Mouse (Mus musculus) liver (tissue): ENCODE results near the gene Spon1.

Experiments used
- DNase-seq: peaks from one replicate; pipeline ENCODE4 v3.0.0-alpha.2; 2020; ENCODE audit warnings: mixed read lengths

The Spon1 gene

DNA sequence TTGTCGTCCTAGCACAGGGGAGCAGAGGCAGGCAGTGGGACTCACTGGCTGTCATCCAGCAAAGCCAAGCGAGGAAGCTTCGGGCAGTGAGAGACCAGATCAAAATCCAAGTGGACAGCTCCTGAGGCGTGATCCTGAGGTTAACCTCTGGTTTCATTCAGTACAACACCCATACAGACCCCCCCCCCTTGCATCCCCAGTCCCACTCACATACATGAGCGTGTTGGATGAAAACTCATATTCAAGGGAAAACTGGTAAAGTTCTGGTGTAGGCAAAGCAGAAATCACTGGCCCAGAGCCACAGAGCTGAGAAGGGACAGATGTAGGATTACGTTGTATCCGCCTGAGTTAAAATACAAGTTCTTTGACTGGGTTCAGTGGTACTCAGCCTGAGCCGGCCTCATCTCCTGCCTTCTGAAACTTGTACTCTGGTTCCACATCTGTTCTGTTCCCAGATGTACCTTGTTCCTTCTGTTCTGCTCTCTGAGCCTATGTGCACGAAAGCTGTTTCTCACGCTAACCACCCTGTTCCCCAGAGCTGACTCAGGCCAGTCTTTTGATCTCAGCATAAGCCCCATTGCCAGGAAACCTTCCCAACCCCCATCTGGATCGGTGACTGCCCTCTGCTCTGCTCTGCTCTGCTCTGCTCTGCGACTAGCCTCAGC, 143.5 kb downstream of the Spon1 start:
- DNase-seq = peak; percentile 13

DNA sequence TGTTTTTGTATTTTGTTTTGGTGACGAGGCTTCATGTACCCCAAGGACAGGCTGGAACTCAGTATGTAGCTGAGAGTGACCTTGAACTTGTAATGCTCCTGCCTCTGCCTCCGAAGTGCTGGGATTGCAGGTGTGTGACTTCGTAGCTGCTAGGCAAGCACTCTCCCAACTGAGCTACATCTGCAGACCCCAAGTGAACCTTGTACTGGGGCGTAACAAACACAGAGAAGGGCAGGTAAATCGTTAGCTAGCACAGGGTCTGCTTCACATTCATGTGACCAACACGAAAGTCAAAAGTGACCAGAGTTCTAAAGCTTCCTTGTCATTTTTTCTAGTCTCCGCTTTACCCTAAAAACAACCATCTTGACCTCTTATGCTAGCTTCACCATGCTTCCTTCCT, 145.1 kb downstream of the Spon1 start:
- no peak for DNase-seq

DNA sequence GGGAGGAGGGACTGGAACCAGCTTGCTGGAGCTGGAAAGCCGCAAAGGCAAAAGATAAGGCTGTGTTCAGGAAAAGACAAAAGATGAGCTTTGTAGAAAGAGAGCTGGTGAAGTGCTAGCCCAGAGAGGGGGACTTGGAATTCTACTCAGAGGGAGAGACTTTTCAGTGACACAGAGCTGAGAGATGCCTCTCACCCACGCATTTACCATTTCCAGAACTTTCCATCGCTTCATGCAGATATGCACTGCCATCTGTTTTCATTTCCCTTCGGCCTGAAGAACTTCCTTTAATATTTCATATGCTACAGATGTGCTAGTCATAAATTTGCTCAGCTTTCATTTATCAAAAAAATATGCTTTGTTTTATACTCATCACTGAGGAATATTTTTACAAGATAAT, 150.1 kb downstream of the Spon1 start:
- no peak for DNase-seq

GRCm38 (mm10) chr7:113918916-113919315, 153.1 kb downstream of the Spon1 start:
- no peak for DNase-seq

GRCm38 (mm10) chr7:113919505-113919904, 153.7 kb downstream of the Spon1 start:
- no peak for DNase-seq

DNA sequence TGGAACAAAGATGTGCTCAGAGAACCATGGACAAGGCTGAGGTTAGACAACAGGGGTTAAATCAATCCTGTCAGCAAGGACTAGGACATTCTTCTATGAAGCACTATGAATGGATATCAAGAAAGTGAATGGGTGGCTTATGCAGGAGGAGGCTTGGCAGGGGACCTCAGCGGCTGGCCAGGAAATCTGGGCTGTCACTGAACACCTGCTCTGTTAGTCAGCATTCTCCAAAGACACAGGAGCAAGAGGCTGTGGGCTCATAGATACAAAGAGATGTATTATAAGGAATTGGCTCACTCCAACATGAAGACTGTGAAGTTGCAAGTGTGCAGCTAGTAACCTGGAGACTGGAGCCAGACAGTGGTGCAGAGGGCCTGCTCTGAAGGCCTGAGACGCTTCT, 154.3 kb downstream of the Spon1 start:
- DNase-seq = no peak

DNA sequence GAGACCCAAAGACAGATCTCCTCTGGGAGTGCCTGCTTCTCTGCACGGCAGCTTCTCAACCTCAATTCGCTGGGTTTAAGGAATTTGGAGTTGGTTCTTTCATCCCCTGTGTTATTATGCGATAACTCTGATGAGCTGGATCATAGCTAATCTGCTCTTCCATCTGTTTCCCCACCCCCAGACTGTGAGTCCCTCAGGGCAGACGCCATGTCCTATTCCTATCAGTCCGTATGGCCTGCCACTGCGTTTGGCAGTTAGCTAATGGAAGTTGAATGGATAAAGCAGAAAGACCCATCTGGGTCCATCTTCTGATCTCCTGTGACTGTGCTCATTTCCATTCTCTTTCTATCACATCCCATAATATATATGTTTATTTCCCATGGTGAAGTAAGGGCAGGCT, 158.8 kb downstream of the Spon1 start:
- no peak for DNase-seq

GRCm38 (mm10) chr7:113950888-113951287, 185.1 kb downstream of the Spon1 start:
- DNase-seq = no peak

DNA sequence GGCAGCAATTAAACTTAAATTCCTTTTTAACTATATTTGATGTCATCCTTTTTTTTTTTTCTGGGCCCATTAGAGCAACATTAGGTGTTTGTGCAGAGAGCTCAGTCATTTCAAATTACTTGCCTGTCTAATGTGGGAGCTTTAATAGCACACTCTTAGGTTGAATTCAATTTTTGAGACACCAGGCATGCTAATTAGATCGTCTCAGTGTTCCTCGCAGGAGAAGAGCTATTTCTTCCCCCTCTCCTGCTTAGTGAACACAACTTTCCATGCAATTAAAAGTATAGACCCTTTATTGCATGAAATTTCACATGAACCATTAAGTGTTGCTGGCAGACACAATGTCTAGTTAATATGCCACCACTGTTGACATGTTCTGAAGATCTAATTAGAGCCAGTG, 189.6 kb downstream of the Spon1 start:
- no peak for DNase-seq

GRCm38 (mm10) chr7:113960841-113961499, 195.2 kb downstream of the Spon1 start:
- no peak for DNase-seq

- no peak for DNase-seq
Observed at GRCm38 (mm10) chr7:113961500-113961895, 195.7 kb downstream of the Spon1 start.

GRCm38 (mm10) chr7:113962078-113962477, 196.3 kb downstream of the Spon1 start:
- DNase-seq = no peak

DNA sequence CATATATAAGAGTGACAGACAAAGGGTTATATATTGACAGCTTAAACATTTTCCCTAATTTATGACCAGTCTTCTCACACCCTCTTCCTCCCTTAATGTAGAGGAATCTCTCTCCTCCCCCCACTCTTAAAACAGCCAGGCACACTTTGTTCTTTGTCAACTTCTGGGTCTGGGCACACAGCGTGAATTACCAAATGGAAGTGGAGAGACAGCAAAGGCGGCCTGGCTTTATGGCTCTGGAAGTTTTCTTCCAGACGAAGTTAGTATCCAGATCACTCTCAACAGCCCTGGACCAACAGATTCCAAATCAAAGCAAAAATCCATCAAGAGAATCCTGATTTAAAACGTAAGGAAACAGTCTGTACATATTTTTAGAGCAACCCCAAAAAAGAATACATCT, 198.0 kb downstream of the Spon1 start:
- DNase-seq = no peak

DNA sequence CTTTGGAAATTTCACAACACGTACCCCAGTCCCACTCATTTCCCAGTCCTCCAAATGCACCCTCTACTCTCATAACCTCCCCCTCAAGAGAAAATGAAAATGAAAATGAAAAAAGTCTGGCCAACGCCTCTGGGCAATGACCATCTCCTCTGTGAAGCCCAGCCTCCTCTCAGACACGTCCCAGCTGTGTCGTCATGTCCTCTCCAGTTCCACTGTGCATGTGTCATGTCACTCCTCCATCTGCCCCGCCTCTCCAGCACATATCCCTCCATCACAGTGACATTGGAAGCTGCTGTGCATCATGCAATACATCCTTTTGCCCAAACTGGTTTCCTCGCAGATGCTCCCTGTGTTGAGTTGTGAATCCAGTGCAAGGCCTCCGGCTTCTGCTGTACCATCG, 199.8 kb downstream of the Spon1 start:
- no peak for DNase-seq

DNA sequence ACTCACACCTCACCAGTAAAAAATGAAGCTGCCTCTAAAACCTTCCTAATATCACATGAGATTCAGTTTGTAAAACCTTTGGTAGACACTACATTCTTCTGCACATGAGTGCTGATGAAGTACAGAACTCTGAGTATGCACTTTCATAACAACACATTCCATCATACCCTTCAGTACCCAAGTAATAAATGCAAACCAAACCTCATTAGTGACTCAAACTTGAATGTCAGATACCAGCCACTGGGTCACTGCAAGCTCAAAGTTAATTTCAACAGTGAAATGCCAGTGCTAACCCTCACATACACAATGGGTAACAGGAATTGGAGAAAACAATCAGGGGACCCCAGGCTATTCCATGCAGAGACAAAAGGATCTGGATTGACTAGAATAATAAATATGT, 203.4 kb downstream of the Spon1 start:
- no peak for DNase-seq

DNA sequence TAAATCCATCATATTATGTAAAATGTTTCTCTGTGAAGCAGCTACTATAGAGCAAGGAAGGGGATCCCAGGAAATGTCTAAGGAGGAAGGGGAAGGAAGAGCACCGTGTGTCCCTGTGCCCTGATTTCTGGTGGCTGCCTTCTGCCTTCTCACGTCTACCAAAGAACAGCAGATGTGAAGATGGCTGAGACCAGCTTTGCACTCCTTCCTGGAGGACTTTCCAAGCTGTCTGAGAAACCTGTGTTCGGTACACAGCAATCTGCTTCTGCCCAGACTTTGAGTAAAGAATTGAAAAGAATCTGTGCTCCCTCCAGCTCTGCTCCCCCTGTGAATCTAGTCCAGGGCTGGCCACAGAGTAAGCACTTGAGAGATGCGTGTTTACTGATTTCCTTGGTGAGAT, 206.7 kb downstream of the Spon1 start:
- DNase-seq = no peak

DNA sequence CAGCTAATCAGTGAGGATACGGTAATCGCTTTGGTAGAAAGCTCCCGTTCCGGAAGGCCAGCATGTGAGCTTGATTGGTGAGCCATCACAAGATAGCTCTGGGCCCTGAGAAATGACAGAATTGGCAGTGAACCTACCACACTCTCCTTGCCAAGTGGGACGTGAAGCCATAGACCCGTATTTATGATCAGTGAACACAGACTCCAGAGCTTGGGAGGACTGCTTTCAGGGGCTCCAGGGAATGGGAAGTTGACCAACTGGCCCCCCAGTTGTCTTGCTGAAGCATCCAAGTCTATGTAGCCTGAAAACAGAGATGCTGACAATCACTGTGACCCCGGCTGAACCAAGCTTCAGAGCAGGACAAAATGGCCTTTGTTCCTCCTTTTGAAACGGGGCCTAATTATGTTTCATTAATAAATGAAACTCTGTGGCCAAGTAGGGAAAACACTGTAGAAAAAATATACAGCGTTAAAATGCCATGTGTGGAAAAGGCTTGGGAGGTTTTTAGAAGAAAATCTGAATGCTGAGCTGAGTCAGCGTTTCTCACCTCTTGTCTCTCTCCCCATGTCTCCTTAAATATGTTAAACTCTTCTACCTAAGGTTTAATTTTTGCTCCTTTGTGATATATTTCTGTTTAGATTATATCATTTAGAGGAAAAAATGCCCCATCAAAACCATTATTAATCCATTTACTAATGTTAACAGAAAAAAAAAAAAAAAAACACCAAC, 220.8 kb downstream of the Spon1 start:
- DNase-seq = no peak

GRCm38 (mm10) chr7:113988156-113988555, 222.4 kb downstream of the Spon1 start:
- no peak for DNase-seq

GRCm38 (mm10) chr7:113997675-113998354, 232.0 kb downstream of the Spon1 start:
- DNase-seq = peak; percentile 65

DNA sequence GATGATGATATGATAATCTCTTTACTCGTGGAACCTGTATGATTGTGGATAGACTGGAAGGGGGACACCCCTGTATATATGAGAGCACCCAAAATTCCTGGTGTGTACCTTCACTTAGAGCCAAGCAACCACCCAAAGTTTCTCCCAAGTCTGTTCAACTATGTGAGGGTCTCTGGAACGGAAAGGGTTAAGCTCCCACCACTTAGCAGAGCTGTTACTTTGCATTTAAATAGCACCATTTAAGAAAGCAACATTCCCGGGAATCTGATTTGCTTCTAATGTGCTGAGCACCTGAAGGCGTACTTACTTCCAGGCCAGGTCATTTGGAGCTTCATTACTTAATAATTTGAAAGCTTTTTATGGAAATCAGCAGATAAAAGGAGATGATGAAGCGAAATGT, 238.4 kb downstream of the Spon1 start:
- no peak for DNase-seq

- DNase-seq = no peak
Observed at GRCm38 (mm10) chr7:114005499-114005898, 239.7 kb downstream of the Spon1 start.

DNA sequence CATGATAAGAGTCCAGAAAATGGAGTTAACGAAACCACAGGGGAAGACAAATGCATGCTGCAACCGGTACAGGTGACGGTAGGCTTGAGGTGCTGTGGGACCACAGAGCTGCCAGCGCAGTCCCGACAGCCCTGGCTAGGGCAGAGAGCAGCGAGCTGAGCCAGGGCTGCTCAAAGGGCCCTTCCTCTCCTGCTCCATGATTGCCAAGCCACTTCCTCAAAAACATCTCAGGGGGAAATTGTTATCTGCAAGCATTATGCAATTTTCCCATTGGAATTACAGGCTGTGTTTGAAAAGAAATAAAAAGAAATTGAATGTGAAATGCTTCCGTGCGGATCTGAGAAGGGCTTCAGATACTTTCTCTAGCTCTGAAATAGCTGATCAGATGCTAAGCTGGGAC, 240.7 kb downstream of the Spon1 start:
- no peak for DNase-seq

DNA sequence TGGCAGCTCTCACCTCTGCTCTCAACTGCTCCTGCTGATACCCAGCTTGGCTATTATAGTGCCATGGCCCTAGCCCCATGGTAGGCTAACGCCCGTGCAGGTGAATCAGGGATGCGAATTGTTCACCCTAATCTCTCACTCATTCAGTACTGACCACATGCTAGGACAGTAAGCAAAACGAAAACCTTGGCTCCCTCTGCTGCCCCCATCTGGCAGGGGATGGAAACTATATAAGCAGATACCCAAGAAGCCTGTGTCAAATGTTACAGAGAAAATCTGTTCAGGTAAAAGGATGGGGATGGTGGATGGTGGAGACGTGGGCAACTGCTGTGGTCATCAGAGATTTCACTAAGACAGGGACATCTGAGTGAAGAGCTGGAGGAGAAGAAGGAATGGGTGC, 241.8 kb downstream of the Spon1 start:
- DNase-seq = peak; percentile 47
